Mouse (Mus musculus) left cerebral cortex, postnatal 10 days (tissue): ENCODE results near the gene Ccdc28a. TPM values are rescaled to one million over a fixed set of nuclear protein-coding genes. Genes with fewer than 3 reads are reported as not detected.

Experiments
- DNase-seq, 2 experiments: peaks; one replicate each; pipeline ENCODE4 v3.0.0; 2021 to 2022; ENCODE audit warnings: low spot score in 2 of 2, mixed read lengths in 1 of 2; ENCODE audit errors: extremely low spot score in 1 of 2
- intact Hi-C: fragments of 180-260 bp; cut with DNase I; formaldehyde crosslinking; loops from one replicate; pipeline ENCODE4 v1.15.1; 2025
- total RNA-seq, 2 experiments: library from RNA; stranded (reverse); gene quantifications; 2 replicates each; pipeline ENCODE4 v1.2.3; 2021

Gene Ccdc28a
- total RNA-seq = 10 to 100 TPM; 10.1 to 10.2 TPM

- intact Hi-C loops = no loop called here
- DNase-seq = peak; percentile 92 to 95
Observed at GRCm38 (mm10) chr10:18234560-18235401, at the start of gene Ccdc28a. Ccdc28a (minus strand) TSS chr10:18234998.

GRCm38 (mm10) chr10:18283991-18284390, 49.2 kb upstream of the Ccdc28a start:
- intact Hi-C loops = no loop called here
- no peak for DNase-seq

- intact Hi-C loops = no loop called here
- DNase-seq = no peak
Observed at GRCm38 (mm10) chr10:18276090-18276734, 41.4 kb upstream of the Ccdc28a start.

GRCm38 (mm10) chr10:18251345-18251744, 16.5 kb upstream of the Ccdc28a start:
- no peak for DNase-seq
- intact Hi-C loops = no loop called here

GRCm38 (mm10) chr10:18243614-18244013, 8.8 kb upstream of the Ccdc28a start:
- intact Hi-C loops = loop anchor here (5.0 to 10.0 kb wide), 4 partner anchors 74 to 601 kb away; partner anchors contain the start of genes Nhsl1 and Perp
- DNase-seq = no peak

GRCm38 (mm10) chr10:18237191-18237590, 2.4 kb upstream of the Ccdc28a start:
- intact Hi-C loops = no loop called here
- no peak for DNase-seq

- intact Hi-C loops = no loop called here
- no peak for DNase-seq
Observed at GRCm38 (mm10) chr10:18236328-18236927, 1.6 kb upstream of the Ccdc28a start.

GRCm38 (mm10) chr10:18235402-18235747, 577 bp upstream of the Ccdc28a start:
- intact Hi-C loops = no loop called here
- DNase-seq = no peak

GRCm38 (mm10) chr10:18233891-18234290, 907 bp downstream of the Ccdc28a start:
- DNase-seq = no peak
- intact Hi-C loops = no loop called here

- DNase-seq = no peak
- intact Hi-C loops = no loop called here
Observed at GRCm38 (mm10) chr10:18224386-18224785, 10.4 kb downstream of the Ccdc28a start.

- intact Hi-C loops = no loop called here
- no peak for DNase-seq
Observed at GRCm38 (mm10) chr10:18219351-18219750, 15.4 kb downstream of the Ccdc28a start.

GRCm38 (mm10) chr10:18214124-18214523, 20.7 kb downstream of the Ccdc28a start:
- intact Hi-C loops = no loop called here
- no peak for DNase-seq

- intact Hi-C loops = no loop called here
- DNase-seq = no peak
Observed at GRCm38 (mm10) chr10:18213373-18213772, 21.4 kb downstream of the Ccdc28a start.

- intact Hi-C loops = no loop called here
- DNase-seq = peak in 1 of 2 experiments; percentile 47
Observed at GRCm38 (mm10) chr10:18210726-18211125, 24.1 kb downstream of the Ccdc28a start, which contains the start of gene Ect2l. Ect2l (minus strand) TSS chr10:18210890.

GRCm38 (mm10) chr10:18210119-18210518, 24.7 kb downstream of the Ccdc28a start:
- no peak for DNase-seq
- intact Hi-C loops = no loop called here

GRCm38 (mm10) chr10:18204067-18204466, 30.7 kb downstream of the Ccdc28a start:
- intact Hi-C loops = loop anchor here (10.0 kb wide), 1 partner anchor 329 kb away; no protein-coding TSS in a partner anchor
- DNase-seq = peak in 1 of 2 experiments; percentile 48

- intact Hi-C loops = loop anchor here (10.0 kb wide), 1 partner anchor 328 kb away; no protein-coding TSS in a partner anchor
- no peak for DNase-seq
Observed at GRCm38 (mm10) chr10:18202401-18202800, 32.4 kb downstream of the Ccdc28a start.

GRCm38 (mm10) chr10:18200656-18201055, 34.1 kb downstream of the Ccdc28a start:
- intact Hi-C loops = loop anchor here (10.0 kb wide), 1 partner anchor 326 kb away; no protein-coding TSS in a partner anchor
- no peak for DNase-seq

GRCm38 (mm10) chr10:18199919-18200318, 34.9 kb downstream of the Ccdc28a start:
- intact Hi-C loops = loop anchor here (5.0 to 10.0 kb wide), 2 partner anchors 325 to 468 kb away; no protein-coding TSS in a partner anchor
- no peak for DNase-seq
